Mouse (Mus musculus): ENCODE results near the gene Scube3.

DNA sequence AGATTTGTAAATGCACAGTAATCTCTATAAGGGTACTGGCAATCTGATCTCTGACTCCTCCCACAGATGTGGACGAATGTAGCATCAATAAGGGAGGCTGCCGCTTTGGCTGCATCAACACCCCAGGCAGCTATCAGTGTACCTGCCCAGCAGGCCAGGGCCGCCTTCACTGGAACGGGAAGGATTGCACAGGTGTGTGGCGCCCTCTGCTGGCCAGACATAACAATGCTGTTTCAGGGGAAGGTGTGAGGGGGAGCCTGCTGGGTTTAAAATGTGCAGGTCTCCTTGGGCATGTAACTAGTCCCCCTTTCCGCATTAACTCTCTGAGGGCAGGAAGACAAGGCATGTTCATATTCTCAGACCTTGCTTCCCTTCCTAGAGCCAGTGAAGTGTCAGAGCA is 21.7 kb downstream of the Scube3 start:
- TF ChIP-seq CTCF (conservative IDR thresholded peaks at IDR 0.05; ENCODE audit: low read length) (peak; percentile 86), POU5F1 (IDR thresholded peaks at IDR 0.05; ENCODE audit: borderline replicate concordance, low read length) (no peak), NANOG (IDR thresholded peaks at IDR 0.05; ENCODE audit: borderline replicate concordance, low read length) (no peak)

Measured in E14TG2a.4 (cell line).